Comparison of ENCODE assay signal across 8 mouse cellular contexts in the genomic region with DNA sequence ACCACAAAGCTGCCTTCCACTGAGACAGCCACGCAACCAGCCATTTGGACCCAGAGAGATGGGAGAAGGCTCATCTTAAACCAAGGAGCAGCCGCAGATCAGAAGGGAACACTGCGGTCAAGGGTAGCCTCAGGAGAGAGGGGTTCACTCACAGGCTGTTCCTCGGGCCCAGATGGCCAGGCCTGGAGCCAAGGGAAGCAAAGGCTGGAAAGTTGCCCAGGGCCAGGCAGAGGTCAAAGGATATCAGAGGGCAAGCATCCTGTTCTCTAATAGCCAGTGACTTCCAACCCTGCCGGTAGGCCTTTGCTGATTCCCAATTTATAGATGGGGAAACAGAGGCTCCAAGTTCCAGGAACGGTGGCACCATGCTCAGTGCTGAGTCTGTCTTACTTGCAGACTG. TPM values are rescaled to one million over a fixed set of nuclear protein-coding genes. Genes with fewer than 3 reads are reported as not detected.
A peak's percentile ranks its signal among the peaks of the same experiment; 100 is the strongest.
DNase-seq lines count a peak whose midpoint lies in the region; ATAC-seq lines count a peak whose summit lies in the region.

No protein-coding gene starts in this region.

- 53% methylated on average over 6 of the region's 6 CpGs for WGBS in heart, embryonic 10.5 days
- WGBS in stomach, embryonic 16.5 days = 57% methylated on average over 6 of the region's 6 CpGs
- WGBS in hindbrain, embryonic 16.5 days = 89% methylated on average over 6 of the region's 6 CpGs

- peaks cover 42% of the 10 kb centered on the region for H3K36me3 ChIP-seq in heart, embryonic 10.5 days
- H3K36me3 ChIP-seq in stomach, embryonic 16.5 days (ENCODE audit: control insufficient read depth, insufficient read depth, low read length) = peaks cover 10% of the 10 kb centered on the region; the same call in 1 of the 2 replicates
- H3K36me3 ChIP-seq in hindbrain, embryonic 16.5 days (ENCODE audit: control insufficient read depth, insufficient read depth, low read length) = peaks cover 15% of the 10 kb centered on the region

- peak; percentile 70 for DNase-seq in testis, postnatal 10 days (ENCODE audit: low spot score)
- DNase-seq in testis, postnatal 14 days (ENCODE audit: low spot score) = no peak
- DNase-seq in heart, embryonic 10.5 days (ENCODE audit: low spot score) = no peak
- peak; percentile 91 for DNase-seq in kidney, postnatal 14 days
- DNase-seq in right cerebral cortex, adult 2 months (ENCODE audit: low spot score in 2 of 2) = no peak

- peak overlapping the region; percentile 29 for H3K4me3 ChIP-seq in heart, embryonic 10.5 days
- no peak overlapping the region for H3K4me3 ChIP-seq in stomach, embryonic 16.5 days (replicated peaks; ENCODE audit: low read length)
- H3K4me3 ChIP-seq in hindbrain, embryonic 16.5 days (ENCODE audit: low read length) = no peak overlapping the region

- H3K4me2 ChIP-seq in stomach, embryonic 16.5 days (ENCODE audit: low read depth, low read length) = peak overlapping the region; percentile 47
- H3K4me2 ChIP-seq in hindbrain, embryonic 16.5 days (ENCODE audit: low read length) = no peak overlapping the region

- ATAC-seq in stomach, embryonic 16.5 days (ENCODE audit: insufficient read depth, low FRiP score) = no peak
- no peak for ATAC-seq in hindbrain, embryonic 16.5 days
- ATAC-seq in monocyte, adult 5-6 weeks (replicated peaks; ENCODE audit: insufficient number of reproducible peaks, low FRiP score, low TSS enrichment, poor library complexity, severe bottlenecking) = no peak

- H3K9ac ChIP-seq in stomach, embryonic 16.5 days (ENCODE audit: low read length) = peak overlapping the region; percentile 60
- H3K9ac ChIP-seq in hindbrain, embryonic 16.5 days (ENCODE audit: low read depth, low read length) = no peak overlapping the region

- H3K27ac ChIP-seq in heart, embryonic 10.5 days = peak overlapping the region; percentile 85
- H3K27ac ChIP-seq in stomach, embryonic 16.5 days (ENCODE audit: low read length) = peak overlapping the region; percentile 97
- H3K27ac ChIP-seq in hindbrain, embryonic 16.5 days (ENCODE audit: low read depth, low read length) = no peak overlapping the region

- H3K27me3 ChIP-seq in heart, embryonic 10.5 days (ENCODE audit: insufficient read depth, poor library complexity, severe bottlenecking) = no peaks in the 10 kb centered on the region
- H3K27me3 ChIP-seq in stomach, embryonic 16.5 days (ENCODE audit: control insufficient read depth, insufficient read depth, low read length) = no peaks in the 10 kb centered on the region
- H3K27me3 ChIP-seq in hindbrain, embryonic 16.5 days (replicated peaks; ENCODE audit: control insufficient read depth, insufficient read depth, low read length) = no peaks in the 10 kb centered on the region

- H3K9me3 ChIP-seq in heart, embryonic 10.5 days = no peaks in the 10 kb centered on the region
- H3K9me3 ChIP-seq in stomach, embryonic 16.5 days (replicated peaks; ENCODE audit: control insufficient read depth, low read length) = no peaks in the 10 kb centered on the region
- no peaks in the 10 kb centered on the region for H3K9me3 ChIP-seq in hindbrain, embryonic 16.5 days (ENCODE audit: control insufficient read depth, low read length)

- peaks cover 80% of the 10 kb centered on the region for H3K4me1 ChIP-seq in heart, embryonic 10.5 days
- H3K4me1 ChIP-seq in stomach, embryonic 16.5 days (ENCODE audit: control insufficient read depth, insufficient read depth, low read length) = peaks cover 74% of the 10 kb centered on the region
- peaks cover 16% of the 10 kb centered on the region for H3K4me1 ChIP-seq in hindbrain, embryonic 16.5 days (ENCODE audit: control insufficient read depth, insufficient read depth, low read depth, low read length)

RNA-seq across cellular contexts. Expression of a gene that starts 9.0 kb away (rescaled TPM):
- polyA plus RNA-seq in heart, embryonic 10.5 days (2016; fragmentation: Nextera tagmentation; extraction: Ambion mirVana) = 91.3 and 112 TPM in 2 replicates
- polyA plus RNA-seq in stomach, embryonic 16.5 days (2015; fragmentation: Nextera tagmentation; extraction: Ambion mirVana) = 247 and 328 TPM in 2 replicates
- polyA plus RNA-seq in hindbrain, embryonic 16.5 days (2015; fragmentation: Nextera tagmentation; extraction: Ambion mirVana) = 68.8 and 77.7 TPM in 2 replicates
- total RNA-seq in monocyte, adult 5-6 weeks (2017) = 14.7 to 28.8 TPM (median 21.2 TPM) in 3 replicates

RNA-seq across cellular contexts. Expression of a gene that starts 26.0 kb away (rescaled TPM):
- 71.1 and 81.8 TPM in 2 replicates for polyA plus RNA-seq in heart, embryonic 10.5 days (2016; fragmentation: Nextera tagmentation; extraction: Ambion mirVana)
- 56.7 and 62.1 TPM in 2 replicates for polyA plus RNA-seq in stomach, embryonic 16.5 days (2015; fragmentation: Nextera tagmentation; extraction: Ambion mirVana)
- 21.5 and 25.5 TPM in 2 replicates for polyA plus RNA-seq in hindbrain, embryonic 16.5 days (2015; fragmentation: Nextera tagmentation; extraction: Ambion mirVana)
- total RNA-seq in monocyte, adult 5-6 weeks (2017) = 0.64 to 5.3 TPM (median 3.1 TPM) in 3 replicates

RNA-seq across cellular contexts. Expression of a gene that starts 26.9 kb away (rescaled TPM):
- 107 and 123 TPM in 2 replicates for polyA plus RNA-seq in heart, embryonic 10.5 days (2016; fragmentation: Nextera tagmentation; extraction: Ambion mirVana)
- polyA plus RNA-seq in stomach, embryonic 16.5 days (2015; fragmentation: Nextera tagmentation; extraction: Ambion mirVana) = 114 and 119 TPM in 2 replicates
- 29.2 and 33.1 TPM in 2 replicates for polyA plus RNA-seq in hindbrain, embryonic 16.5 days (2015; fragmentation: Nextera tagmentation; extraction: Ambion mirVana)
- total RNA-seq in monocyte, adult 5-6 weeks (2017) = 0.57 to 4.4 TPM (median 2.1 TPM) in 3 replicates

RNA-seq across cellular contexts. Expression of a gene that starts 32.7 kb away (rescaled TPM):
- 5.1 and 8.4 TPM in 2 replicates for polyA plus RNA-seq in heart, embryonic 10.5 days (2016; fragmentation: Nextera tagmentation; extraction: Ambion mirVana)
- 13.2 and 13.5 TPM in 2 replicates for polyA plus RNA-seq in stomach, embryonic 16.5 days (2015; fragmentation: Nextera tagmentation; extraction: Ambion mirVana)
- polyA plus RNA-seq in hindbrain, embryonic 16.5 days (2015; fragmentation: Nextera tagmentation; extraction: Ambion mirVana) = 316 and 333 TPM in 2 replicates
- 1.3 to 2.7 TPM in 2 of 3 replicates, not detected in the other for total RNA-seq in monocyte, adult 5-6 weeks (2017)

RNA-seq across cellular contexts. Expression of a gene that starts 53.0 kb away (rescaled TPM):
- polyA plus RNA-seq in heart, embryonic 10.5 days (2016; fragmentation: Nextera tagmentation; extraction: Ambion mirVana) = 124 and 128 TPM in 2 replicates
- polyA plus RNA-seq in stomach, embryonic 16.5 days (2015; fragmentation: Nextera tagmentation; extraction: Ambion mirVana) = 99.1 and 109 TPM in 2 replicates
- 127 TPM in 2 replicates for polyA plus RNA-seq in hindbrain, embryonic 16.5 days (2015; fragmentation: Nextera tagmentation; extraction: Ambion mirVana)
- total RNA-seq in monocyte, adult 5-6 weeks (2017) = 8.0 to 38.5 TPM (median 14.4 TPM) in 3 replicates

Comparison
In these comparisons a context has a peak if more than half of its experiments do, and no peak if none do; other contexts are left out.
1. DNase-seq: peak in testis, postnatal 10 days (single experiment) and kidney, postnatal 14 days (single experiment); none in testis, postnatal 14 days (single experiment), heart, embryonic 10.5 days (single experiment) and right cerebral cortex, adult 2 months (0 of 2).